Mouse (Mus musculus) MEL (cell line): ENCODE measurements at regions not wholly inside any gene's neighbourhood (a gene's known extent, or its start where the extent isn't known, plus 50 kb on each side); places are given as distances from the start of the nearest gene placed in this dataset.

Source experiments
- DNase-seq: peaks from one replicate; pipeline ENCODE4 v3.0.0; 2011; ENCODE audit warnings: low read depth, low spot score
- H3K27ac ChIP-seq: 2 replicates; pipeline ENCODE4 v1.5.1; 2012; ENCODE audit warnings: low read depth, mild to moderate bottlenecking, control low read depth, low read length, moderate library complexity; ENCODE audit not compliant: control insufficient read depth
- H3K27me3 ChIP-seq, 2 experiments: fragments of 150-350 bp in 1 of 2; sonication (generic) in 1 of 2; 2 replicates each; pipeline ENCODE4 v1.6.1; 2012; ENCODE audit warnings: low read length in 2 of 2, mild to moderate bottlenecking in 2 of 2, improper control_type of control experiment in 1 of 2, moderate library complexity in 1 of 2; ENCODE audit not compliant: insufficient read depth in 2 of 2, control insufficient read depth in 1 of 2
- H3K36me3 ChIP-seq, 2 experiments: 2 replicates each; pipeline ENCODE4 v1.6.1; 2012 to 2014; ENCODE audit warnings: low read length in 2 of 2, improper control_type of control experiment in 1 of 2, inconsistent platforms in 1 of 2, mild to moderate bottlenecking in 1 of 2; ENCODE audit not compliant: insufficient read depth in 2 of 2, control insufficient read depth in 1 of 2
- H3K4me1 ChIP-seq, 2 experiments: fragments of 150-350 bp in 1 of 2; sonication (generic) in 1 of 2; 2 replicates each; pipeline ENCODE4 v1.6.1; 2012; ENCODE audit warnings: low read length in 2 of 2, improper control_type of control experiment in 1 of 2, mild to moderate bottlenecking in 1 of 2; ENCODE audit not compliant: insufficient read depth in 2 of 2, control insufficient read depth in 1 of 2
- H3K4me3 ChIP-seq, 2 experiments: fragments of 150-350 bp in 1 of 2; sonication (generic) in 1 of 2; 2 replicates each; pipeline ENCODE4 v1.5.1; 2012; ENCODE audit warnings: low read depth in 2 of 2, low read length in 2 of 2, mild to moderate bottlenecking in 2 of 2, moderate library complexity in 2 of 2, control low read depth in 1 of 2, improper control_type of control experiment in 1 of 2; ENCODE audit not compliant: control insufficient read depth in 1 of 2, insufficient read depth in 1 of 2
- H3K79me2 ChIP-seq: 2 replicates; pipeline ENCODE4 v1.6.1; 2012; ENCODE audit warnings: mild to moderate bottlenecking, low read length, moderate library complexity; ENCODE audit not compliant: control insufficient read depth, poor library complexity, insufficient read depth
- H3K9ac ChIP-seq: 2 replicates; pipeline ENCODE4 v1.6.1; 2012; ENCODE audit warnings: low read depth, mild to moderate bottlenecking, control low read depth, low read length, moderate library complexity; ENCODE audit not compliant: control insufficient read depth, poor library complexity, severe bottlenecking
- H3K9me3 ChIP-seq: fragments of 150-350 bp; sonication (generic); replicated peaks from 2 replicates; pipeline ENCODE4 v1.6.1; 2012; ENCODE audit warnings: mild to moderate bottlenecking, low read length, improper control_type of control experiment, moderate library complexity; ENCODE audit not compliant: insufficient read depth
- BHLHE40 ChIP-seq: IDR thresholded peaks from 2 replicates; pipeline ENCODE4 v1.6.1; 2012; ENCODE audit warnings: low read depth, mild to moderate bottlenecking, inconsistent platforms, low read length, improper control_type of control experiment, borderline replicate concordance
- CHD1 ChIP-seq: IDR thresholded peaks from 2 replicates; pipeline ENCODE4 v1.6.1; 2012; ENCODE audit warnings: low read depth, mild to moderate bottlenecking, inconsistent platforms, low read length, improper control_type of control experiment
- E2F4 ChIP-seq: IDR thresholded peaks from 2 replicates; pipeline ENCODE4 v1.6.1; 2011; ENCODE audit warnings: low read depth, low read length, improper control_type of control experiment, borderline replicate concordance
- GABPA ChIP-seq: IDR thresholded peaks from 2 replicates; pipeline ENCODE4 v1.6.1; 2012; ENCODE audit warnings: low read depth, mild to moderate bottlenecking, inconsistent platforms, low read length, improper control_type of control experiment, moderate library complexity
- HCFC1 ChIP-seq: IDR thresholded peaks from 2 replicates; pipeline ENCODE4 v1.6.1; 2012; ENCODE audit warnings: low read depth, mild to moderate bottlenecking, inconsistent platforms, low read length, improper control_type of control experiment, moderate library complexity
- MAFK ChIP-seq: IDR thresholded peaks from 2 replicates; pipeline ENCODE4 v1.6.1; 2011; ENCODE audit warnings: low read depth, mild to moderate bottlenecking, low read length, improper control_type of control experiment, borderline replicate concordance
- MAZ ChIP-seq: IDR thresholded peaks from 2 replicates; pipeline ENCODE4 v1.6.1; 2012; ENCODE audit warnings: low read depth, mild to moderate bottlenecking, inconsistent platforms, low read length, improper control_type of control experiment
- MEF2A ChIP-seq: IDR thresholded peaks from 2 replicates; pipeline ENCODE4 v1.6.1; 2014; ENCODE audit warnings: low read depth, mild to moderate bottlenecking, inconsistent platforms, low read length, improper control_type of control experiment; ENCODE audit not compliant: poor library complexity, insufficient replicate concordance, severe bottlenecking; ENCODE audit errors: extremely low read depth
- MXI1 ChIP-seq: IDR thresholded peaks from 2 replicates; pipeline ENCODE4 v1.6.1; 2011; ENCODE audit warnings: mild to moderate bottlenecking, low read depth, low read length, improper control_type of control experiment
- NELFE ChIP-seq: IDR thresholded peaks from 2 replicates; pipeline ENCODE4 v1.6.1; 2011; ENCODE audit warnings: low read depth, low read length, improper control_type of control experiment
- POLR2A ChIP-seq, 2 experiments: IDR thresholded peaks; 2 replicates each; pipeline ENCODE4 v1.6.1; 2011 to 2012; ENCODE audit warnings: low read length in 2 of 2, mild to moderate bottlenecking in 2 of 2, control low read depth in 1 of 2, improper control_type of control experiment in 1 of 2, low read depth in 1 of 2, moderate library complexity in 1 of 2; ENCODE audit not compliant: control insufficient read depth in 1 of 2, insufficient read depth in 1 of 2, poor library complexity in 1 of 2
- POLR2AphosphoS2 ChIP-seq: IDR thresholded peaks from 2 replicates; pipeline ENCODE4 v1.6.1; 2011; ENCODE audit warnings: low read length, improper control_type of control experiment
- RAD21 ChIP-seq: IDR thresholded peaks from 2 replicates; pipeline ENCODE4 v1.6.1; 2011; ENCODE audit warnings: mild to moderate bottlenecking, low read depth, low read length, improper control_type of control experiment
- RCOR1 ChIP-seq: IDR thresholded peaks from 2 replicates; pipeline ENCODE4 v1.6.1; 2012; ENCODE audit warnings: low read depth, mild to moderate bottlenecking, inconsistent platforms, low read length, improper control_type of control experiment
- ZC3H11A ChIP-seq: IDR thresholded peaks from 2 replicates; pipeline ENCODE4 v1.6.1; 2012; ENCODE audit warnings: low read depth, mild to moderate bottlenecking, inconsistent platforms, low read length, improper control_type of control experiment
- ZNF384 ChIP-seq: IDR thresholded peaks from 2 replicates; pipeline ENCODE4 v1.6.1; 2012; ENCODE audit warnings: low read depth, mild to moderate bottlenecking, inconsistent platforms, low read length, improper control_type of control experiment

GRCm38 (mm10) chr11:63671816-63672215 lies 250.3 kb downstream of the Hs3st3b1 start:
- no peaks in the 10 kb centered on the region for H3K36me3 ChIP-seq
- H3K9me3 ChIP-seq: no peaks in the 10 kb centered on the region
- H3K9ac ChIP-seq: no peak overlapping the region
- no peak for TF ChIP-seq GABPA
- no peaks in the 10 kb centered on the region for H3K4me1 ChIP-seq
- H3K27me3 ChIP-seq: no peaks in the 10 kb centered on the region
- no peak overlapping the region for H3K4me3 ChIP-seq
- H3K79me2 ChIP-seq: no peaks in the 10 kb centered on the region
- H3K27ac ChIP-seq: no peak overlapping the region
- DNase-seq: no peak

DNA sequence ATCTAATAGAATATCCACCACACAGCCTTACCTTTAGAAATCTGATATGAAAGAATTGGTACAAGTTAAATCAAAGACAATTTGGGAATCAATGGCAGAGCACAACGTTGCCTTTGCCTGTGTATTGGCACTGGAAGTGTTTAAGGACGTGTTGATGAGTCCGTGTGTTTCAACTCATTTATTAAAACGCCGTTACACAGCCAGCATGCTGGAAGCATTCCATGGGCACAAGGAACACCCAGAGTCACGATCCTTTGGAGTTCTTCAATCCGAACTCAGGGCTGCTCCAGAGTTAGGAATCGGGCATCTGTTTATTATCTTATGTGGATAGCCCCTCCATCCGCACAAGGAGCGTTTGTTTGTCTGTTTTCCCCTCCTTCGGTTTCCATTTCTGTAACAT lies 244.2 kb downstream of the Hs3st3b1 start:
- H3K9me3 ChIP-seq: no peaks in the 10 kb centered on the region
- H3K4me1 ChIP-seq: no peaks in the 10 kb centered on the region
- DNase-seq: no peak
- no peaks in the 10 kb centered on the region for H3K79me2 ChIP-seq
- H3K9ac ChIP-seq: no peak overlapping the region
- no peaks in the 10 kb centered on the region for H3K27me3 ChIP-seq
- H3K4me3 ChIP-seq: no peak overlapping the region
- no peak overlapping the region for H3K27ac ChIP-seq
- TF ChIP-seq HCFC1 (no peak), NELFE (no peak), ZNF384 (no peak), MAZ (no peak), MAFK (no peak), RCOR1 (no peak), RAD21 (no peak), POLR2AphosphoS2 (no peak), MXI1 (no peak), MEF2A (no peak), ZC3H11A (no peak), BHLHE40 (no peak), GABPA (no peak), POLR2A (IDR thresholded peaks at IDR 0.05; ENCODE audit: control insufficient read depth in 1 of 2, insufficient read depth in 1 of 2, low read depth in 1 of 2, low read length in 2 of 2, poor library complexity in 1 of 2) (no peak), E2F4 (no peak)
- H3K36me3 ChIP-seq: no peaks in the 10 kb centered on the region

GRCm38 (mm10) chr11:63678382-63678905 lies 243.6 kb downstream of the Hs3st3b1 start:
- H3K27me3 ChIP-seq: no peaks in the 10 kb centered on the region
- H3K36me3 ChIP-seq: no peaks in the 10 kb centered on the region
- no peak for TF ChIP-seq RCOR1
- TF ChIP-seq HCFC1: no peak
- no peak for TF ChIP-seq CHD1
- no peak overlapping the region for H3K27ac ChIP-seq
- no peak overlapping the region for H3K4me3 ChIP-seq
- H3K9me3 ChIP-seq: no peaks in the 10 kb centered on the region
- H3K79me2 ChIP-seq: no peaks in the 10 kb centered on the region
- H3K9ac ChIP-seq: no peak overlapping the region
- no peak for DNase-seq
- no peaks in the 10 kb centered on the region for H3K4me1 ChIP-seq
